Mouse (Mus musculus) spleen, adult 2 months (tissue): ENCODE results near the gene Gm7879. TPM values are rescaled to one million over a fixed set of nuclear protein-coding genes. Genes with fewer than 3 reads are reported as not detected.

Source experiments
- DNase-seq, 2 experiments: peaks; one replicate each; pipeline versions ENCODE4 v3.0.0 to v3.0.0-alpha.2; 2012 to 2021; ENCODE audit warnings: low spot score in 2 of 2, low read depth in 1 of 2
- H3K27ac ChIP-seq: fragments of 200-500 bp; 2 replicates; pipeline ENCODE4 v1.5.1; 2012; ENCODE audit warnings: low read length, inconsistent platforms; ENCODE audit not compliant: insufficient read depth
- H3K27me3 ChIP-seq: fragments of 200-500 bp; 2 replicates; pipeline ENCODE4 v1.6.1; 2012; ENCODE audit warnings: mild to moderate bottlenecking, moderate library complexity, low read length, inconsistent platforms; ENCODE audit not compliant: control insufficient read depth, insufficient read depth
- H3K36me3 ChIP-seq: fragments of 200-500 bp; 2 replicates; pipeline ENCODE4 v1.6.1; 2012; ENCODE audit warnings: mild to moderate bottlenecking, low read length, inconsistent platforms; ENCODE audit not compliant: control insufficient read depth, insufficient read depth
- H3K4me1 ChIP-seq: fragments of 200-500 bp; 2 replicates; pipeline ENCODE4 v1.6.1; 2011; ENCODE audit warnings: inconsistent platforms; ENCODE audit not compliant: control insufficient read depth, insufficient read depth, insufficient read length
- H3K4me3 ChIP-seq: fragments of 200-500 bp; 2 replicates; pipeline ENCODE4 v1.5.1; 2011; ENCODE audit warnings: mild to moderate bottlenecking, inconsistent platforms; ENCODE audit not compliant: insufficient read depth, insufficient read length; ENCODE audit errors: extremely low read depth
- CTCF ChIP-seq: fragments of 200-500 bp; IDR thresholded peaks from 2 replicates; pipeline ENCODE4 v1.5.1; 2011; ENCODE audit warnings: mild to moderate bottlenecking, inconsistent platforms; ENCODE audit not compliant: insufficient read depth, insufficient read length, insufficient replicate concordance; ENCODE audit errors: extremely low read depth
- POLR2A ChIP-seq: fragments of 200-500 bp; IDR thresholded peaks from 2 replicates; pipeline ENCODE4 v1.6.1; 2011; ENCODE audit warnings: low read depth, low read length, inconsistent platforms
- WGBS: fragments of 180-500 bp; shearing (Covaris S2); methylation state at CpG from one replicate; pipeline ENCODE4 v1.1.7; 2018; 5-methylcytosine and 5-hydroxymethylcytosine counted together
- polyA plus RNA-seq: library from polyadenylated mRNA; depleted of rRNA; stranded (reverse); fragments of >200 nt; gene quantifications from 2 replicates; pipeline ENCODE4 v1.2.3, GENCODE M21; 2012

The Gm7879 gene
- polyA plus RNA-seq, 1 experiment = not detected

DNA sequence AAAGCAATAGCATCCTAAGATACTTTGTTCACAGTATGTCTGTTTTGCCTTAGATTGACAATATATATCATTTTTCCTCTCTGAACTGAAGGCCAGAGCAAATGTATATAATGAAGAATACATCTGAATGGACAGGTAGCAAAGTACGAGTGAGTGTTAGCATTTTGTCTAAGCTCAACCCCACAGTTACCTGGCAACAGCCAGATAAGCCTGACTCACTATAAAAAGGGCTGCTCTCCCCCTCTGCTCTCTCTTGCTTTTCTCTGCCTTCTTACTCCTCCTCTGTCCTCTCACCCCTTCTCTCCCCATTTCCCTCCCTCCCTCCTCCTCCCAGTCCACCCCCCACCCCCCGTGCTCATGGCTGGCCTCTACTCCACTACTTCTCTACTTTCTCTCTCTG, 20.3 kb downstream of the Gm7879 start:
- H3K36me3 ChIP-seq = no peaks in the 10 kb centered on the region
- DNase-seq = no peak
- H3K27ac ChIP-seq = no peak overlapping the region
- WGBS = 75% methylated on average over 2 of the region's 2 CpGs
- no peak overlapping the region for H3K4me3 ChIP-seq
- H3K27me3 ChIP-seq = no peaks in the 10 kb centered on the region
- no peaks in the 10 kb centered on the region for H3K4me1 ChIP-seq
- no peak for TF ChIP-seq POLR2A
- no peak for TF ChIP-seq CTCF

GRCm38 (mm10) chr5:43947330-43947977, 34.5 kb downstream of the Gm7879 start:
- H3K27ac ChIP-seq = peak overlapping the region; percentile 89
- peaks cover 10% of the 10 kb centered on the region for H3K4me1 ChIP-seq
- TF ChIP-seq CTCF (no peak), POLR2A (no peak)
- H3K27me3 ChIP-seq = no peaks in the 10 kb centered on the region
- H3K36me3 ChIP-seq = no peaks in the 10 kb centered on the region
- DNase-seq = peak; percentile 12 to 63
- peak overlapping the region; percentile 51 for H3K4me3 ChIP-seq
- WGBS = 10% methylated on average over 9 of the region's 9 CpGs

DNA sequence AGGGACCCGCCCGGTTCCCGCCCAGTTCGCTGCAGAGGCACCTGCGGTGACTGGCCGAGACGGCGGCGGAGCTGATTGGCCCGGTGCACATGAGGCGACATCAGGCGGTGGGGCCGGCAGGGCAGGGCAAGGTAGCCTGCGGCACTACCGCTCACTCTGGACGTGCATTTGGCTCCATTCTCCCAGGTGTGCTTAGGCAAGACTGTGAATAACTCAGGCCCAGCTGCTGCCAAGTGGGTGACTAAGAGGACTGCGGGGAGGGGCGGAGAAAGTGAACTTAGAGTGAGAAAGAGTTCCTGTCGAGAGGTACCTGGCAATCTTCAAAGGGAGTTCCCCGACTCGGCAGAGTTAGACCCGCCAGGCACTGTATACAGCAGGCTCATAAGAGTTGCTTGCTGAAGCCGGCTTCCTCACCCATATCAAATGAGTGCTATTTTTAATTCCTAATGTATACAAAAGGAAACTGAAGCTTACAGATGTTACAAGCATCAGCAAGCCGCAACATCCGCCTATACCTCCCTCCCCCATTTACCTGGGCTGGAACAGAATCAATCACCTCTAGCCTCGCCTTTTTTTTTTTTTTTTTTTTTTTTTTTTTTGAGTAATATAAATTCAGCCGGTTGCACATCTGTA, 35.3 kb downstream of the Gm7879 start:
- H3K4me3 ChIP-seq = peak overlapping the region; percentile 51
- TF ChIP-seq POLR2A = peak; percentile 72
- TF ChIP-seq CTCF = no peak
- no peaks in the 10 kb centered on the region for H3K27me3 ChIP-seq
- no peaks in the 10 kb centered on the region for H3K36me3 ChIP-seq
- peak; percentile 83 to 85 for DNase-seq
- 2% methylated on average over 27 of the region's 27 CpGs for WGBS
- peak overlapping the region; percentile 89 for H3K27ac ChIP-seq
- H3K4me1 ChIP-seq = peaks cover 10% of the 10 kb centered on the region

- peaks cover 10% of the 10 kb centered on the region for H3K4me1 ChIP-seq
- DNase-seq = peak; percentile 9 to 43
- H3K27me3 ChIP-seq = no peaks in the 10 kb centered on the region
- H3K27ac ChIP-seq = peak overlapping the region; percentile 86
- TF ChIP-seq CTCF (no peak), POLR2A (no peak)
- H3K36me3 ChIP-seq = no peaks in the 10 kb centered on the region
- H3K4me3 ChIP-seq = peak overlapping the region; percentile 25
- WGBS = 8% methylated on average over 8 of the region's 8 CpGs
These were observed 35.9 kb downstream of the Gm7879 start for GRCm38 (mm10) chr5:43948748-43949275.

GRCm38 (mm10) chr5:43953241-43953640, 40.3 kb downstream of the Gm7879 start:
- Histone ChIP-seq H3K4me3 (no peak overlapping the region), H3K27me3 (no peaks in the 10 kb centered on the region), H3K4me1 (no peaks in the 10 kb centered on the region; the same call in 1 of the 2 replicates), H3K36me3 (no peaks in the 10 kb centered on the region), H3K27ac (no peak overlapping the region)
- 89% methylated on average over 1 of the region's 1 CpGs for whole genome bisulfite sequencing
- DNase-seq = no peak
- TF ChIP-seq CTCF = no peak
- no peak for TF ChIP-seq POLR2A

GRCm38 (mm10) chr5:43959884-43960440, 47.0 kb downstream of the Gm7879 start:
- H3K36me3 ChIP-seq = no peaks in the 10 kb centered on the region

More at GRCm38 (mm10) chr5:43959884-43960440, 47.0 kb downstream of the Gm7879 start:
- DNase-seq = no peak
- Histone ChIP-seq H3K27ac (no peak overlapping the region), H3K4me1 (no peaks in the 10 kb centered on the region), H3K4me3 (no peak overlapping the region), H3K27me3 (no peaks in the 10 kb centered on the region)
- 89% methylated on average over 3 of the region's 3 CpGs for WGBS
- TF ChIP-seq POLR2A = no peak
- TF ChIP-seq CTCF = no peak
